Mouse (Mus musculus) MEL (cell line): ENCODE results near the gene Cln5.

Experiments
- CTCF ChIP-seq, 3 experiments: IDR thresholded peaks in 2 of 3; conservative IDR thresholded peaks in 1 of 3; 2 replicates each; pipeline ENCODE4 v1.5.1; 2011 to 2012; ENCODE audit warnings: low read length in 3 of 3, low read depth in 2 of 3, mild to moderate bottlenecking in 2 of 3, improper control_type of control experiment in 1 of 3, inconsistent platforms in 1 of 3, mixed read lengths in 1 of 3, moderate library complexity in 1 of 3; ENCODE audit not compliant: control insufficient read depth in 1 of 3, insufficient read depth in 1 of 3, poor library complexity in 1 of 3, severe bottlenecking in 1 of 3
- ELF1 ChIP-seq: IDR thresholded peaks from 2 replicates; pipeline ENCODE4 v1.6.1; 2014; ENCODE audit warnings: low read depth, mild to moderate bottlenecking, inconsistent platforms, low read length, improper control_type of control experiment, moderate library complexity
- EP300 ChIP-seq, 2 experiments: IDR thresholded peaks; 2 replicates each; pipeline ENCODE4 v1.6.1; 2011; ENCODE audit warnings: improper control_type of control experiment in 2 of 2, low read length in 2 of 2, low read depth in 1 of 2, mild to moderate bottlenecking in 1 of 2
- JUND ChIP-seq: IDR thresholded peaks from 2 replicates; pipeline ENCODE4 v1.6.1; 2011; ENCODE audit warnings: low read depth, mild to moderate bottlenecking, improper control_type of control experiment, low read length
- TAL1 ChIP-seq: IDR thresholded peaks from 2 replicates; pipeline ENCODE4 v1.6.1; 2012; ENCODE audit warnings: mild to moderate bottlenecking, inconsistent platforms, low read length, moderate library complexity, mixed read lengths
- ZC3H11A ChIP-seq: IDR thresholded peaks from 2 replicates; pipeline ENCODE4 v1.6.1; 2012; ENCODE audit warnings: low read depth, mild to moderate bottlenecking, inconsistent platforms, low read length, improper control_type of control experiment
- ZMIZ1 ChIP-seq: IDR thresholded peaks from 2 replicates; pipeline ENCODE4 v1.6.1; 2012; ENCODE audit warnings: low read depth, mild to moderate bottlenecking, inconsistent platforms, low read length, improper control_type of control experiment, moderate library complexity

GRCm38 (mm10) chr14:103099238-103099933 lies 29.4 kb downstream of the Cln5 start, which contains the start of gene Fbxl3:
- no peak for TF ChIP-seq ZC3H11A
- TF ChIP-seq ZMIZ1, result 0 out of 2 replicates have a peak, but pooled peaks have one; percentile 9
- no peak; a peak in 1 of 4 replicates for TF ChIP-seq EP300 (IDR thresholded peaks at IDR 0.05; ENCODE audit: low read depth in 1 of 2, low read length in 2 of 2)
- no peak for TF ChIP-seq TAL1
- TF ChIP-seq JUND, result no peak
- TF ChIP-seq ELF1, result no peak
- no peak for TF ChIP-seq CTCF (IDR thresholded peaks at IDR 0.05 in 2 of 3, conservative IDR thresholded peaks at IDR 0.05 in 1 of 3; ENCODE audit: control insufficient read depth in 1 of 3, insufficient read depth in 1 of 3, low read depth in 2 of 3, low read length in 3 of 3, poor library complexity in 1 of 3, severe bottlenecking in 1 of 3)
